Mouse (Mus musculus) left cerebral cortex, adult 18-20 months (tissue): ENCODE data around the gene AL732309.1. TPM values are rescaled to one million over a fixed set of nuclear protein-coding genes. Genes with fewer than 3 reads are reported as not detected.
"Not testable (repeated sequence)": the region's sequence is repeated elsewhere in the genome, so short reads cannot be mapped to it uniquely, and the experiment has no call there.

Source experiments
- DNase-seq, 2 experiments: peaks; one replicate each; pipeline ENCODE4 v3.0.0; 2021 to 2022; ENCODE audit warnings: low spot score in 2 of 2, mixed read lengths in 1 of 2
- total RNA-seq, 2 experiments: library from RNA; stranded (reverse); gene quantifications; 2 replicates each; pipeline ENCODE4 v1.2.3; 2021

AL732309.1 gene
- total RNA-seq, 2 experiments from 2014 or later = 1.4 to 4.1 TPM

GRCm38 (mm10) chr2:25267746-25268309, 21.2 kb upstream of the AL732309.1 start:
- no peak for DNase-seq

- no peak for DNase-seq
Measured at GRCm38 (mm10) chr2:25267241-25267640, 20.6 kb upstream of the AL732309.1 start.

- peak in 1 of 2 experiments; percentile 35 for DNase-seq
Measured at GRCm38 (mm10) chr2:25266720-25267119, 20.1 kb upstream of the AL732309.1 start.

GRCm38 (mm10) chr2:25265897-25266656, 19.4 kb upstream of the AL732309.1 start:
- DNase-seq = no peak

GRCm38 (mm10) chr2:25264851-25265250, 18.2 kb upstream of the AL732309.1 start:
- DNase-seq = no peak

GRCm38 (mm10) chr2:25264286-25264660, 17.6 kb upstream of the AL732309.1 start:
- DNase-seq = no peak

GRCm38 (mm10) chr2:25263623-25264285, 17.1 kb upstream of the AL732309.1 start:
- DNase-seq = no peak

- DNase-seq = no peak
Measured at GRCm38 (mm10) chr2:25262795-25263622, 16.3 kb upstream of the AL732309.1 start.

- DNase-seq = peak; percentile 91 to 93
Measured at GRCm38 (mm10) chr2:25262291-25262767, 15.7 kb upstream of the AL732309.1 start, which contains the start of gene Tprn. Gene Tprn, plus strand, starts transcription at chr2:25262618.

- DNase-seq = no peak
Measured at GRCm38 (mm10) chr2:25261870-25262269, 15.2 kb upstream of the AL732309.1 start.

- no peak for DNase-seq
Measured at GRCm38 (mm10) chr2:25258887-25259286, 12.2 kb upstream of the AL732309.1 start.

GRCm38 (mm10) chr2:25257250-25257649, 10.6 kb upstream of the AL732309.1 start:
- DNase-seq = not testable (repeated sequence)

- DNase-seq = not testable (repeated sequence)
Measured at GRCm38 (mm10) chr2:25256443-25257109, 9.9 kb upstream of the AL732309.1 start.

- DNase-seq = peak; percentile 89
Measured at GRCm38 (mm10) chr2:25255284-25255779, 8.7 kb upstream of the AL732309.1 start, which contains the start of gene Tmem203. Gene Tmem203, plus strand, starts transcription at chr2:25255439.

- no peak for DNase-seq
Measured at GRCm38 (mm10) chr2:25252331-25252730, 5.7 kb upstream of the AL732309.1 start.

- DNase-seq = no peak
Measured at GRCm38 (mm10) chr2:25244144-25244543, 2.5 kb downstream of the AL732309.1 start.

- DNase-seq = no peak
Measured at GRCm38 (mm10) chr2:25243342-25243741, 3.3 kb downstream of the AL732309.1 start.

- peak; percentile 45 to 62 for DNase-seq
Measured at GRCm38 (mm10) chr2:25242101-25242506, 4.6 kb downstream of the AL732309.1 start, which contains the start of the genes Rnf208 and Cysrt1. Gene Rnf208, plus strand, starts transcription at chr2:25242255. Gene Cysrt1, minus strand, starts transcription at chr2:25242452.

- no peak for DNase-seq
Measured at GRCm38 (mm10) chr2:25241438-25241775, 5.3 kb downstream of the AL732309.1 start.
